Mouse (Mus musculus) brain, embryonic 14.5 days (tissue): ENCODE measurements around the gene Nasp.

Source experiments
- CTCF ChIP-seq: fragments of 200-500 bp; IDR thresholded peaks from 2 replicates; pipeline ENCODE4 v1.5.1; 2012; ENCODE audit warnings: inconsistent platforms, mild to moderate bottlenecking, moderate library complexity, borderline replicate concordance; ENCODE audit not compliant: insufficient read depth, insufficient read length; ENCODE audit errors: extremely low read depth
- POLR2A ChIP-seq: fragments of 200-500 bp; IDR thresholded peaks from 2 replicates; pipeline ENCODE4 v1.6.1; 2012; ENCODE audit warnings: mild to moderate bottlenecking, inconsistent platforms, borderline replicate concordance; ENCODE audit not compliant: poor library complexity, insufficient read depth, insufficient read length, severe bottlenecking; ENCODE audit errors: extremely low read depth

DNA sequence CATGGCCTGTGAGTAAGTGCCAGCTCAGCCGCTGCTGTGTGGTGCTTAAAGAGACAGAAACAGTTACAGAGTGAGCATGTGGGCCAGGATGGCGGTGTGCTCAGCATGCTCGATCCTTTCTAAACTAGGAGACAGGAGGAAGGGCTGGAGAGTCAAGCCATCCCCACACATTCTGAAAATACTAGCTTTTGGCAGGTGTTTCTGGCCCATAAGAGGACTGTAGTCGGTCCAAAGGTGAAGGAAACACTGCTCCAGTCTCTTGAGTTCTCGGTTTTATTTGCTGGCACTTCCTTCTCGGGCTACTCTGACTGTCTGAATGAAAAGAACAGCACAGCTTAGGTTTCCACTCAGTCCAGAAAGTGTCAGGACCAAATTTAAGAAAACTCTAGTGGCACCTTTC lies 33.1 kb upstream of the Nasp start:
- TF ChIP-seq POLR2A (no peak), CTCF (no peak)
